Mouse (Mus musculus) olfactory bulb, adult 2 months (tissue): ENCODE measurements around the gene Fggy.

Experiments
- CTCF ChIP-seq: fragments of 200-500 bp; IDR thresholded peaks from 2 replicates; pipeline ENCODE4 v1.5.1; 2012; ENCODE audit warnings: low read depth, mild to moderate bottlenecking, low read length, moderate library complexity; ENCODE audit not compliant: insufficient read depth
- POLR2A ChIP-seq: fragments of 200-500 bp; IDR thresholded peaks from 2 replicates; pipeline ENCODE4 v1.6.1; 2012; ENCODE audit warnings: mild to moderate bottlenecking, low read depth, low read length, moderate library complexity; ENCODE audit not compliant: insufficient read depth

GRCm38 (mm10) chr4:95709750-95710149 lies 152.4 kb downstream of the Fggy start:
- TF ChIP-seq CTCF (no peak), POLR2A (no peak)
